Mouse (Mus musculus) C2C12 (cell line): ENCODE measurements at regions not wholly inside any gene's neighbourhood (a gene's known extent, or its start where the extent isn't known, plus 50 kb on each side); places are given as distances from the start of the nearest gene placed in this dataset.

ENCODE experiments used
- CEBPB ChIP-seq: IDR thresholded peaks from one replicate; pipeline ENCODE4 v1.6.1; 2011; ENCODE audit warnings: low read depth, mild to moderate bottlenecking, control low read depth, moderate library complexity
- CTCF ChIP-seq: IDR thresholded peaks from one replicate; pipeline ENCODE4 v1.5.1; 2011; ENCODE audit not compliant: control insufficient read depth, insufficient read depth, insufficient read length
- MAX ChIP-seq: IDR thresholded peaks from one replicate; pipeline ENCODE4 v1.6.1; 2011; ENCODE audit warnings: mild to moderate bottlenecking, control low read depth
- MYOG ChIP-seq: IDR thresholded peaks from one replicate; pipeline ENCODE4 v1.6.1; 2011; ENCODE audit not compliant: control insufficient read depth, insufficient read length; ENCODE audit errors: extremely low read depth
- USF1 ChIP-seq: IDR thresholded peaks from one replicate; pipeline ENCODE4 v1.6.1; 2011; ENCODE audit warnings: low read depth, mild to moderate bottlenecking, control low read depth, moderate library complexity

DNA sequence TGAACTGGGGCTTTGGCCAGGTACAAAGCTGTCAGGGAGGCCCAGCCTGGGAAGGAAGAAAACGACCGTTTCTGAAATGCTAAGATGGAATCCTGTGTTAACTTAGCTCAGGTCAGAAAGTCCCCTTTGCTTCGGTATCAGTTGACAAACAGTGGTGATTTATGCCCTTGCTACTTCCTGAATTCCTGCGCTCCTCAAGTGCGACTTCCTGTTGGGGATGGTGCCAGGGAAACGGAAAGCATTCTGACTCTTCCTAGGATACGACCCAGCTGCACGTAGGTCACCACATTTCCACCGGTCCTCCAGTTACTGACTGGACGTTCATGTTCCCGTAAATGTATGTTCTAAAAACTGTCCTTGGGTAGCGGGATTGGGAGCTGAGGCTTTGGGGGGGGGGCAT lies 161.0 kb downstream of the Hibadh start:
- TF ChIP-seq CTCF (no peak), MAX (no peak), MYOG (no peak), USF1 (no peak), CEBPB (no peak)
